Comparison of ENCODE assay signal across 10 mouse cellular contexts in genomic region chr14:55479629-55480028, GRCm38 (mm10). TPM values are rescaled to one million over a fixed set of nuclear protein-coding genes. Genes with fewer than 3 reads are reported as not detected.
A peak's percentile ranks its signal among the peaks of the same experiment; 100 is the strongest.
DNase-seq lines count a peak whose midpoint lies in the region; ATAC-seq lines count a peak whose summit lies in the region.
"Had no signal": no experiment of that assay in that cellular context is flagged by ENCODE, and none has a peak within 500 bp of the region (broad histone marks: within the 10 kb centered on the region; RNA-seq: fewer than 3 reads in every experiment).

No protein-coding gene starts in this region.

- WGBS in heart, embryonic 14.5 days = 85% methylated on average over 10 of the region's 10 CpGs
- WGBS in midbrain, embryonic 10.5 days = 95% methylated on average over 10 of the region's 10 CpGs
- WGBS in midbrain, embryonic 14.5 days = 96% methylated on average over 10 of the region's 10 CpGs
- WGBS in limb, embryonic 10.5 days = 91% methylated on average over 10 of the region's 10 CpGs
- 89% methylated on average over 10 of the region's 10 CpGs for WGBS in stomach, embryonic 14.5 days

- no peak for DNase-seq in heart, postnatal 4 days
- DNase-seq in midbrain, embryonic 10.5 days (ENCODE audit: low spot score) = no peak
- DNase-seq in midbrain, embryonic 14.5 days = no peak
- DNase-seq in limb, embryonic 10.5 days (ENCODE audit: low spot score) = no peak
- no peak for DNase-seq in gastrocnemius, postnatal 10 days

- H3K4me3 ChIP-seq in heart, embryonic 14.5 days (ENCODE audit: control insufficient read depth in 1 of 2, insufficient read depth in 1 of 2, low read depth in 1 of 2, low read length in 2 of 2) = no peak overlapping the region
- H3K4me3 ChIP-seq in midbrain, embryonic 10.5 days = 0 out of 2 replicates have a peak overlapping the region, but pooled peaks have one; percentile 72
- H3K4me3 ChIP-seq in midbrain, embryonic 14.5 days (replicated peaks; ENCODE audit: low read depth, low read length) = no peak overlapping the region
- H3K4me3 ChIP-seq in limb, embryonic 10.5 days = peak overlapping the region; percentile 71; the same call in 1 of the 2 replicates
- no peak overlapping the region for H3K4me3 ChIP-seq in stomach, embryonic 14.5 days (ENCODE audit: low read depth, low read length)

- peaks cover 24% of the 10 kb centered on the region for H3K36me3 ChIP-seq in heart, embryonic 14.5 days (ENCODE audit: control insufficient read depth, insufficient read depth, low read length)
- H3K36me3 ChIP-seq in midbrain, embryonic 10.5 days = no peaks in the 10 kb centered on the region
- H3K36me3 ChIP-seq in midbrain, embryonic 14.5 days (ENCODE audit: control insufficient read depth, insufficient read depth, low read length) = no peaks in the 10 kb centered on the region
- H3K36me3 ChIP-seq in limb, embryonic 10.5 days = peaks cover 17% of the 10 kb centered on the region
- H3K36me3 ChIP-seq in stomach, embryonic 14.5 days (ENCODE audit: control insufficient read depth, insufficient read depth, low read length) = 0 out of 2 replicates have a peak, but pooled peaks cover 3% of the 10 kb centered on the region

- H3K4me1 ChIP-seq in heart, embryonic 14.5 days (ENCODE audit: control insufficient read depth in 2 of 2, insufficient read depth in 2 of 2, low read length in 2 of 2) = no peaks in the 10 kb centered on the region
- peaks cover 16% of the 10 kb centered on the region for H3K4me1 ChIP-seq in midbrain, embryonic 10.5 days
- H3K4me1 ChIP-seq in midbrain, embryonic 14.5 days (ENCODE audit: control insufficient read depth, insufficient read depth, low read length) = no peaks in the 10 kb centered on the region
- peaks cover 15% of the 10 kb centered on the region for H3K4me1 ChIP-seq in limb, embryonic 10.5 days
- H3K4me1 ChIP-seq in stomach, embryonic 14.5 days (ENCODE audit: control insufficient read depth, insufficient read depth, low read length) = no peaks in the 10 kb centered on the region

- no peaks in the 10 kb centered on the region for H3K27me3 ChIP-seq in heart, embryonic 14.5 days (ENCODE audit: control insufficient read depth, insufficient read depth, low read length)
- H3K27me3 ChIP-seq in midbrain, embryonic 10.5 days (ENCODE audit: low read depth, poor library complexity, severe bottlenecking) = no peaks in the 10 kb centered on the region
- no peaks in the 10 kb centered on the region for H3K27me3 ChIP-seq in midbrain, embryonic 14.5 days (ENCODE audit: control insufficient read depth, insufficient read depth, low read length)
- H3K27me3 ChIP-seq in limb, embryonic 10.5 days (ENCODE audit: low read depth, poor library complexity, severe bottlenecking) = no peaks in the 10 kb centered on the region
- no peaks in the 10 kb centered on the region for H3K27me3 ChIP-seq in stomach, embryonic 14.5 days (ENCODE audit: control insufficient read depth, insufficient read depth, low read length)
- H3K27me3 ChIP-seq: heart, embryonic 12.5 days had no signal

- ATAC-seq in heart, embryonic 14.5 days (ENCODE audit: insufficient number of reproducible peaks, insufficient read depth, low FRiP score, low read depth) = no peak
- no peak for ATAC-seq in midbrain, embryonic 14.5 days (ENCODE audit: low FRiP score, low TSS enrichment)
- no peak for ATAC-seq in stomach, embryonic 14.5 days (ENCODE audit: insufficient number of reproducible peaks, insufficient read depth, low FRiP score, low read depth)
- ATAC-seq in inflammation-experienced regulatory T-cells, adult 6 months = no peak

- H3K27ac ChIP-seq in heart, embryonic 14.5 days (replicated peaks in 1 of 2; ENCODE audit: control insufficient read depth in 1 of 2, insufficient read depth in 1 of 2, low read depth in 2 of 2, low read length in 2 of 2) = no peak overlapping the region
- H3K27ac ChIP-seq in midbrain, embryonic 10.5 days (replicated peaks) = no peak overlapping the region
- H3K27ac ChIP-seq in midbrain, embryonic 14.5 days (replicated peaks; ENCODE audit: low read depth, low read length) = no peak overlapping the region
- no peak overlapping the region for H3K27ac ChIP-seq in limb, embryonic 10.5 days
- H3K27ac ChIP-seq in stomach, embryonic 14.5 days (ENCODE audit: low read length) = no peak overlapping the region

- H3K4me2 ChIP-seq in heart, embryonic 14.5 days (ENCODE audit: low read length) = peak overlapping the region; percentile 83; the same call in 1 of the 2 replicates
- H3K4me2 ChIP-seq in midbrain, embryonic 14.5 days (ENCODE audit: low read length) = no peak overlapping the region
- H3K4me2 ChIP-seq in stomach, embryonic 14.5 days (replicated peaks; ENCODE audit: low read depth, low read length) = peak overlapping the region; percentile 45

- H3K9me3 ChIP-seq in heart, embryonic 14.5 days (ENCODE audit: control insufficient read depth, low read length) = no peaks in the 10 kb centered on the region
- H3K9me3 ChIP-seq in midbrain, embryonic 10.5 days (replicated peaks) = no peaks in the 10 kb centered on the region
- H3K9me3 ChIP-seq in midbrain, embryonic 14.5 days (ENCODE audit: control insufficient read depth, low read length) = no peaks in the 10 kb centered on the region
- no peaks in the 10 kb centered on the region for H3K9me3 ChIP-seq in limb, embryonic 10.5 days (replicated peaks)
- no peaks in the 10 kb centered on the region for H3K9me3 ChIP-seq in stomach, embryonic 14.5 days (ENCODE audit: control insufficient read depth, low read depth, low read length)
- H3K9me3 ChIP-seq: heart, embryonic 12.5 days had no signal

- H3K9ac ChIP-seq in heart, embryonic 14.5 days (ENCODE audit: low read length) = 0 out of 2 replicates have a peak overlapping the region, but pooled peaks have one; percentile 85
- H3K9ac ChIP-seq in midbrain, embryonic 14.5 days (replicated peaks; ENCODE audit: low read length) = no peak overlapping the region
- H3K9ac ChIP-seq in stomach, embryonic 14.5 days (replicated peaks; ENCODE audit: low read depth, low read length) = no peak overlapping the region

RNA-seq across cellular contexts. Expression of gene Dhrs4, which starts 1.1 kb away (rescaled TPM):
- 43.4 and 54.1 TPM in 2 replicates for polyA plus RNA-seq in heart, embryonic 14.5 days (2014; fragmentation: Nextera tagmentation; extraction: Ambion mirVana)
- total RNA-seq in heart, postnatal 4 days (2021) = 100 to 1,000 TPM; 102 to 115 TPM
- 60.9 and 64.5 TPM in 2 replicates for polyA plus RNA-seq in midbrain, embryonic 10.5 days (2016; fragmentation: Nextera tagmentation; extraction: Ambion mirVana)
- 11.5 and 13.3 TPM in 2 replicates for polyA plus RNA-seq in midbrain, embryonic 14.5 days (2014; fragmentation: Nextera tagmentation; extraction: Ambion mirVana)
- 74.5 and 83.2 TPM in 2 replicates for polyA plus RNA-seq in limb, embryonic 10.5 days (2016; fragmentation: Nextera tagmentation; extraction: Ambion mirVana)
- 49.7 and 62.4 TPM in 2 replicates for polyA plus RNA-seq in stomach, embryonic 14.5 days (2014; fragmentation: Nextera tagmentation; extraction: Ambion mirVana)
- total RNA-seq in gastrocnemius, postnatal 10 days (2021) = 10 to 100 TPM; 28.7 to 29.9 TPM
- polyA plus RNA-seq in inflammation-experienced regulatory T-cells, adult 6 months (2017; shearing (Covaris generic)) = 10 to 100 TPM; 37.3 to 38.7 (median 37.4) TPM

RNA-seq across cellular contexts. Expression of gene Carmil3, which starts 10.8 kb away (rescaled TPM):
- polyA plus RNA-seq in heart, embryonic 14.5 days (2014; fragmentation: Nextera tagmentation; extraction: Ambion mirVana) = 1.6 and 2.9 TPM in 2 replicates
- 1 to 10 TPM; 2.9 to 5.9 TPM for total RNA-seq in heart, postnatal 4 days (2021)
- polyA plus RNA-seq in midbrain, embryonic 10.5 days (2016; fragmentation: Nextera tagmentation; extraction: Ambion mirVana) = 5.2 and 6.6 TPM in 2 replicates
- 34.7 and 34.8 TPM in 2 replicates for polyA plus RNA-seq in midbrain, embryonic 14.5 days (2014; fragmentation: Nextera tagmentation; extraction: Ambion mirVana)
- 2.4 and 2.9 TPM in 2 replicates for polyA plus RNA-seq in limb, embryonic 10.5 days (2016; fragmentation: Nextera tagmentation; extraction: Ambion mirVana)
- 3.9 and 4.4 TPM in 2 replicates for polyA plus RNA-seq in stomach, embryonic 14.5 days (2014; fragmentation: Nextera tagmentation; extraction: Ambion mirVana)
- total RNA-seq in gastrocnemius, postnatal 10 days (2021) = 1 to 10 TPM; 2.5 to 3.9 TPM
- not detected for polyA plus RNA-seq in inflammation-experienced regulatory T-cells, adult 6 months (2017; shearing (Covaris generic))

RNA-seq across cellular contexts. Expression of gene Cpne6, which starts 30.6 kb away (rescaled TPM):
- polyA plus RNA-seq in heart, embryonic 14.5 days (2014; fragmentation: Nextera tagmentation; extraction: Ambion mirVana) = 0.12 and 0.36 TPM in 2 replicates
- total RNA-seq in heart, postnatal 4 days (2021) = under 1 TPM in 1 of 2 experiments, not detected in 1; 0.12 TPM
- polyA plus RNA-seq in midbrain, embryonic 10.5 days (2016; fragmentation: Nextera tagmentation; extraction: Ambion mirVana) = 0.36 and 0.48 TPM in 2 replicates
- 0.74 and 1.4 TPM in 2 replicates for polyA plus RNA-seq in midbrain, embryonic 14.5 days (2014; fragmentation: Nextera tagmentation; extraction: Ambion mirVana)
- polyA plus RNA-seq in limb, embryonic 10.5 days (2016; fragmentation: Nextera tagmentation; extraction: Ambion mirVana) = 0.05 TPM in 1 of 2 replicates, not detected in the other
- 0.19 and 0.24 TPM in 2 replicates for polyA plus RNA-seq in stomach, embryonic 14.5 days (2014; fragmentation: Nextera tagmentation; extraction: Ambion mirVana)
- total RNA-seq in gastrocnemius, postnatal 10 days (2021) = under 1 TPM in 1 of 2 experiments, not detected in 1; 0.14 TPM
- polyA plus RNA-seq in inflammation-experienced regulatory T-cells, adult 6 months (2017; shearing (Covaris generic)) = not detected
- total RNA-seq: megakaryocyte-erythroid progenitor cell, adult 5-6 weeks had no signal

RNA-seq across cellular contexts. Expression of gene Nrl, which starts 45.2 kb away (rescaled TPM):
- polyA plus RNA-seq in heart, embryonic 14.5 days (2014; fragmentation: Nextera tagmentation; extraction: Ambion mirVana) = not detected in 2 replicates
- not detected for total RNA-seq in heart, postnatal 4 days (2021)
- not detected in 2 replicates for polyA plus RNA-seq in midbrain, embryonic 10.5 days (2016; fragmentation: Nextera tagmentation; extraction: Ambion mirVana)
- polyA plus RNA-seq in midbrain, embryonic 14.5 days (2014; fragmentation: Nextera tagmentation; extraction: Ambion mirVana) = 0.24 TPM in 1 of 2 replicates, not detected in the other
- polyA plus RNA-seq in limb, embryonic 10.5 days (2016; fragmentation: Nextera tagmentation; extraction: Ambion mirVana) = not detected in 2 replicates
- polyA plus RNA-seq in stomach, embryonic 14.5 days (2014; fragmentation: Nextera tagmentation; extraction: Ambion mirVana) = not detected in 2 replicates
- total RNA-seq in gastrocnemius, postnatal 10 days (2021) = not detected
- under 1 TPM in 1 of 3 experiments, not detected in 2; 0.08 TPM for polyA plus RNA-seq in inflammation-experienced regulatory T-cells, adult 6 months (2017; shearing (Covaris generic))
- total RNA-seq: megakaryocyte-erythroid progenitor cell, adult 5-6 weeks had no signal
- polyA plus RNA-seq: heart, embryonic 12.5 days had no signal

Comparison
In these comparisons a context has a peak if more than half of its experiments do, and no peak if none do; other contexts are left out.
1. H3K4me3 ChIP-seq: peak in midbrain, embryonic 10.5 days (single experiment) and limb, embryonic 10.5 days (single experiment); none in heart, embryonic 14.5 days (0 of 2), midbrain, embryonic 14.5 days (single experiment) and stomach, embryonic 14.5 days (single experiment).